Mouse (Mus musculus) embryonic facial prominence, embryonic 12.5 days (tissue): ENCODE data around the gene Msi2. TPM values are rescaled to one million over a fixed set of nuclear protein-coding genes. Genes with fewer than 3 reads are reported as not detected.

ENCODE experiments used
- ATAC-seq: fragments of 200-750 bp; cut with Nextera tagmentation; 2 replicates; pipeline ENCODE4 v1.8.0; 2017; ENCODE audit not compliant: insufficient number of reproducible peaks, insufficient read depth, low FRiP score, low TSS enrichment
- H3K27ac ChIP-seq: fragments of 300-500 bp; sonication (generic); 2 replicates; pipeline ENCODE4 v1.5.1; 2016; ENCODE audit warnings: mild to moderate bottlenecking
- H3K27me3 ChIP-seq: fragments of 300-500 bp; sonication (generic); 2 replicates; pipeline ENCODE4 v1.6.1; 2016; ENCODE audit warnings: mild to moderate bottlenecking, moderate library complexity
- H3K36me3 ChIP-seq: fragments of 300-500 bp; sonication (generic); 2 replicates; pipeline ENCODE4 v1.6.1; 2016; ENCODE audit warnings: mild to moderate bottlenecking
- H3K4me1 ChIP-seq: fragments of 300-500 bp; sonication (generic); 2 replicates; pipeline ENCODE4 v1.6.1; 2016
- H3K4me2 ChIP-seq: fragments of 300-500 bp; sonication (generic); replicated peaks from 2 replicates; pipeline ENCODE4 v1.6.1; 2016; ENCODE audit warnings: mild to moderate bottlenecking, moderate library complexity
- H3K4me3 ChIP-seq: fragments of 300-500 bp; sonication (generic); 2 replicates; pipeline ENCODE4 v1.5.1; 2016; ENCODE audit warnings: mild to moderate bottlenecking
- H3K9ac ChIP-seq: fragments of 300-500 bp; sonication (generic); 2 replicates; pipeline ENCODE4 v1.6.1; 2016; ENCODE audit warnings: mild to moderate bottlenecking, moderate library complexity
- H3K9me3 ChIP-seq: fragments of 300-500 bp; sonication (generic); 2 replicates; pipeline ENCODE4 v1.6.1; 2016; ENCODE audit warnings: mild to moderate bottlenecking, moderate library complexity
- WGBS: fragments of 180-500 bp; shearing (Covaris S2); methylation state at CpG from one replicate; pipeline ENCODE4 v1.1.7; 2016; 5-methylcytosine and 5-hydroxymethylcytosine counted together
- polyA plus RNA-seq: library from polyadenylated mRNA; unstranded; fragments of >200 nt; fragmentation: Nextera tagmentation; extraction: Ambion mirVana; gene quantifications from 2 replicates; pipeline ENCODE4 v1.2.1, GENCODE M21; 2016

Gene Msi2
- polyA plus RNA-seq, 1 experiment from 2014 or later = 22.0 TPM

DNA sequence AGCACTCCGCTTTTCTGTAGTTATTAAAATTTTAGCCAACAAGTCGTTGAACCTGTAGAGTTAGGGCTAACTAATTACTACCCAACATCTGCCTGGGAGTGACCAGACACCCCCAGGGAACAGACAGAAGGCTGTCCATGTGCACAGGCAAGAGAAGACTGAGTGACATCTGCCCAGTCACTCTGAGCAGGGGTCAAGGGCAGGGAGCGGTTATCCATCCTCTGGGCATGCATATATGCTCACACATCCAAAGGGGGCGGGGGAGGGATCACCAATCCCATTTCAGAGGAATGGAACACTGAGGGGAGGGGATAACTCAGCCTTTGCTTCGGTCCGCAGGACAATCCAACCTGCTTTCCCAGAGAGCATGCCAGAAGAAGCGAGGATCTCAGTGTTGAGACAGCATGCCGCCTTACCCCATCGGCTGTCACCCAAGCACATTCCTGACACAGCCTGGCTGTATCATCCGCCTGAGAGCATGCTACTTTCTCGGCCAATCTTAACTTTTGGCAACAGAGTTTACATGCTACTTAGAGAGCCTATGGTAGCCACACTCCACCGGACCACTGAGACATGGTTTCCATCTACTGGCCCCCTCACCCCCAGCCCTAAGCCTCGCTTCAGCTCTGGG is 179.5 kb downstream of the Msi2 start:
- Histone ChIP-seq H3K27ac (no peak overlapping the region), H3K4me3 (no peak overlapping the region), H3K4me1 (peaks cover 50% of the 10 kb centered on the region), H3K36me3 (no peaks in the 10 kb centered on the region), H3K27me3 (no peaks in the 10 kb centered on the region), H3K9ac (no peak overlapping the region), H3K4me2 (no peak overlapping the region), H3K9me3 (no peaks in the 10 kb centered on the region)
- ATAC-seq = no peak
- WGBS = 78% methylated on average over 13 of the region's 13 CpGs

DNA sequence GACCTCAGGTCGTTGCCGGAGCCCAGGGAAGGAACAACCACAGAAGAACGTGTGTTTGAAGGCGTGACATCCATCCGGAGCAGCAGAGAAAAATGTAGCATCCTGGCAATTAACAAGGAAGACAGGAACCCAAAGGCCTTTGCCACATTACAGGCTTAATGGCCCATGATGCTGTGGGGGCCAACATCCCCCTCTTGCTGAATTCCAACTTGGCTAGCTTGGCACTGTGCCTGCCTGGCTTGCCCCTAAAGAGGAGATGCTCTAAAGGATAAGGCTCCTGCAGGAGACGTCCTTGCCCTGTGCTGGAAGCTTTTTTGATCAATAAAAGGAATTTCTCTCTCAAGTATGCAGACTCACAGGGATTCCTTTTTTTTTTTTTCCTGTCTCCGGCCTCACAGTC is 181.0 kb downstream of the Msi2 start:
- Histone ChIP-seq H3K27me3 (no peaks in the 10 kb centered on the region), H3K36me3 (no peaks in the 10 kb centered on the region), H3K9ac (no peak overlapping the region), H3K9me3 (no peaks in the 10 kb centered on the region), H3K4me3 (no peak overlapping the region), H3K27ac (no peak overlapping the region), H3K4me2 (no peak overlapping the region), H3K4me1 (peaks cover 39% of the 10 kb centered on the region)
- no peak for ATAC-seq
- 81% methylated on average over 7 of the region's 7 CpGs for WGBS

DNA sequence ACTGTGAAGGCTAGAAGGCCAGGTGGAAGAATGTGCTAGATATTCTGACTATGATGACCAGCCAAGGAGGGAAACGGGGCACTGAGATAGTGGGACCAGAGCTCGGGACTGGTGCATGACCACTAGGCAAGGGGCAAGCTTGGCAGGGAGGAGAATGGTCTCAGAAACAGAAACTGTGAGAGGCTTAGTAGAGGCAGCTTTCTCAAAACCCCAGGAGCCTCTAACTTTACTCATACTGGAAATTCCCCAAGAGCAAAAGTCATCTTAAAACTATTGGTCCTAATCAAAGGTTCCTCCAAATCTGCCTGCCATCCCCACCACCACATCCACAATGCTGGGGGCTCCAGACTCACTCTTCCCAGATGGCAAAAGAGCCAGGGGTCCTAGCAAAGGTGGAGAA is 181.5 kb downstream of the Msi2 start:
- Histone ChIP-seq H3K27ac (no peak overlapping the region), H3K9me3 (no peaks in the 10 kb centered on the region), H3K4me2 (no peak overlapping the region), H3K9ac (no peak overlapping the region), H3K4me1 (peaks cover 35% of the 10 kb centered on the region), H3K36me3 (no peaks in the 10 kb centered on the region), H3K27me3 (no peaks in the 10 kb centered on the region), H3K4me3 (no peak overlapping the region)
- no peak for ATAC-seq
- 100% methylated on average over 2 of the region's 2 CpGs for WGBS

DNA sequence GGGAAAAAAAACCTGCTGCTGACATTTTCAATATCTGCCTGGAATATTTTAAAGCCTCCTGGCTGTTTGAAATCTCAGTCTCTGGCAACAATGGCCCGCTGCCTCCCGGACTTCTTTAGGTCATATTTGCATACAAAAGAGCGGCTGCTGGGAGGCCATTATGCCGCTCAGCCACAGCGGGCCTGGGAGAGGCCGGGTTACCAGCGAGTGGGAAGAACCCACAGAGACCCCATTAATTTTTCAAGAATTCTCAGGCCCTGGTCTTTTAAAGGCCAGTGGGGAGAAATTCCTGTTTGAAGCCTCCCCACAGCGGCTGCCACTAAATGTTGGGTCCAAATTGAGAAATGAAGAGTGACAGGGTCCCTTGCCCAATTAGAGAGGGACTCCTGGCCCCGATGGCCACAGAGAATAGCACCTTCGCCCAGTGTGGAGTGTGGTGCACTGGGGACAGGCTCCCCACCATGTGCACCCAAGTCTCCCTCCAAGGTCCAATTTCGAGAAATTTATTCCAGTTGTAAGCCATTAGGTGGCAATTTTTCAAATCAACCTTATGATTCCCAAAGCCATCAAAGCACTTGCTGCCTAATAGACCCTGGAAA is 183.9 kb downstream of the Msi2 start:
- Histone ChIP-seq H3K4me1 (peaks cover 43% of the 10 kb centered on the region), H3K27ac (peak overlapping the region; percentile 54; the same call in 1 of the 2 replicates), H3K27me3 (no peaks in the 10 kb centered on the region), H3K36me3 (no peaks in the 10 kb centered on the region), H3K9me3 (no peaks in the 10 kb centered on the region), H3K4me2 (no peak overlapping the region), H3K9ac (no peak overlapping the region), H3K4me3 (no peak overlapping the region)
- ATAC-seq = no peak
- WGBS = 25% methylated on average over 11 of the region's 11 CpGs

DNA sequence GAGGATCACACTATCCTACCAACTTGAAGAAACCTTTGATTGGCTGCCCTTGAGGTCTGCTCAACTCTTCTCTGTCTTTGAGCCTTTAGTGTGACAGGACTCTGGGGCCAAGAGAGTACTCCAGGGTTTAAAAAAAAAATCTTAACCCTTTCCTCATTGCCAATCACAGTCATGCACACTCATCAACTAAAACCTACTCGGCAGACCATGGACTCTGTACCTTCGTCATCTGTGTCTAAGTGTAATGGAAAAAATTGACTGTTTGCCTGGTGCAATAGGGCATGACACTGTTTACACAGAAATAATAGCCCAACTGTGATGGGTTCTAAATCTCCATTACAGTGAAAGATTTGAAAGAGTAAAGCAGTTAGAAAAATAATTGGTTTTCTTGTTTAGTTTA is 186.3 kb downstream of the Msi2 start:
- ATAC-seq = no peak
- Histone ChIP-seq H3K4me3 (no peak overlapping the region), H3K27me3 (no peaks in the 10 kb centered on the region), H3K4me1 (peaks cover 49% of the 10 kb centered on the region), H3K27ac (no peak overlapping the region), H3K9ac (no peak overlapping the region), H3K4me2 (no peak overlapping the region), H3K9me3 (no peaks in the 10 kb centered on the region), H3K36me3 (no peaks in the 10 kb centered on the region)
- 78% methylated on average over 2 of the region's 2 CpGs for WGBS

DNA sequence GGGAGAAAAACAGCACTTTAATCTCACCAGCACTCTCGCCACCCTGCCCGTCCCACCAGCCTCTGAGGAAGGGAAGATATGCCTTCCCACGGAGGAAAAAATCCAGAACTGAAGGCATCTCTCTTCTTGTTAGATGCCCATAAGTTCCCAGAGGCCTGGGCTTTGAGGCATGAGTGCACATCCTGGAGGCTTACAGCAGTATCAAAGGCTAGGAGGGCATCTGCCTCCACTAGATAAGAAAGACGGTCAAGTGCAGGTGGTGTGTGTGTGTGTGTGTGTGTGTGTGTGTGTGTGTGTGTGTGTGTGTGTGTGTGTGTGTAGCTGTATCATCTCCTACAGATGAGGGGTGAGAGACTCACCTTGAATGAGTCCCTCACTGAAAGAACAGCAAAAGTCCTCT is 188.3 kb downstream of the Msi2 start:
- Histone ChIP-seq H3K4me1 (peaks cover 63% of the 10 kb centered on the region), H3K9me3 (no peaks in the 10 kb centered on the region), H3K4me3 (no peak overlapping the region), H3K36me3 (no peaks in the 10 kb centered on the region), H3K9ac (no peak overlapping the region), H3K4me2 (no peak overlapping the region), H3K27ac (no peak overlapping the region), H3K27me3 (no peaks in the 10 kb centered on the region)
- ATAC-seq = no peak
- WGBS = 81% methylated on average over 4 of the region's 4 CpGs

DNA sequence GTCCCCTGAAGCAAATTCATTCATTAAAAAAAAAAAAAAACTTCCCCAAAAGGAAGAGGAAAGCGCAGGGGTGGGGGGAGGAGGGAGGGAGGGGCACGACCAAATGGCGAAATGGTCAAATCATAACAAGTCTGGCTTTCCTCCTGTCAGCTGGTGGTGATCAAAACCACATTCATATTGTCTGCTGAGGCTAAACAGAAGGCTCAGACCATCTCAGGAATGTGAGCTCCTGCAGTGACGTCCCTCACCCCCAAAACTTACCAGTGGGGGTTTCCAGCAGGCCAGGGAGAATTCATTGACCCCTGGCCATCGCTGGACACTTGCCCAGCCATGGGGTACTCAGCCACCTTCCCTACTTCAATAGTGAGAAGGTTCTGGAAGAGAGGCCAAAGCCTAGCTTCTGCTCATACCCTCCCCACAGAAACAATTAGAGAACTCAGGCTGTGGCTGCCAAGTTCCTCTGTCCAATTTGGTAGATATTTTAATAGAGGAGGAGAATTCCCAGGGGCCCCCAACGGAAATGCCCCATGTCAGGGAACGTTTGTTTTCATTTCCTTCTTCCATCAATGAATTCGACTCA is 189.7 kb downstream of the Msi2 start:
- H3K4me3 ChIP-seq = no peak overlapping the region
- no peak overlapping the region for H3K9ac ChIP-seq
- H3K27me3 ChIP-seq = no peaks in the 10 kb centered on the region
- peaks cover 66% of the 10 kb centered on the region for H3K4me1 ChIP-seq
- H3K9me3 ChIP-seq = no peaks in the 10 kb centered on the region
- no peak for ATAC-seq
- WGBS = 10% methylated on average over 8 of the region's 8 CpGs
- no peaks in the 10 kb centered on the region for H3K36me3 ChIP-seq
- H3K27ac ChIP-seq = peak overlapping the region; percentile 61
- 0 out of 2 replicates have a peak overlapping the region, but pooled peaks have one; percentile 3 for H3K4me2 ChIP-seq

DNA sequence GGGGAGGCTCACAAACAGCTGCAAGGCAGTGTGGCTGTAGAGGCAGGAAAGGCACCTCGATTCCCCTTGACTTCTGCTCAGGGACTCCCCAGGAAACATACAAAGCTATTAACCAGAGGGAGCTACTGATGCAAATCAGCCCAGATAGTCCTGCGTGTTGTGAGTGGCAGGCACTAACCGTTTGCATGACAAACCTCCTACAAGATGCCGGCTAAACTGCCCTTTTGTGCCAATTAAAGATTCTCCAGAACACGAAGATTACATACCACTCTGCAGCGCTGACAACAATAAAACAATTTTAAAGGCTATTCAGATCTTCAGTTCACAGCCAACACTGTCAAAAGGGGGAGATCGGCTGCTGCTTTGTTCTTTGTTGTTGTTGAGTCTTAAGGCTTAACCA is 191.6 kb downstream of the Msi2 start:
- H3K4me3 ChIP-seq = no peak overlapping the region
- no peaks in the 10 kb centered on the region for H3K27me3 ChIP-seq
- ATAC-seq = no peak
- no peak overlapping the region for H3K9ac ChIP-seq
- no peak overlapping the region for H3K4me2 ChIP-seq
- peak overlapping the region; percentile 46; the same call in 1 of the 2 replicates for H3K27ac ChIP-seq
- no peaks in the 10 kb centered on the region for H3K9me3 ChIP-seq
- no peaks in the 10 kb centered on the region for H3K36me3 ChIP-seq
- H3K4me1 ChIP-seq = peaks cover 83% of the 10 kb centered on the region
- 19% methylated on average over 7 of the region's 7 CpGs for WGBS

DNA sequence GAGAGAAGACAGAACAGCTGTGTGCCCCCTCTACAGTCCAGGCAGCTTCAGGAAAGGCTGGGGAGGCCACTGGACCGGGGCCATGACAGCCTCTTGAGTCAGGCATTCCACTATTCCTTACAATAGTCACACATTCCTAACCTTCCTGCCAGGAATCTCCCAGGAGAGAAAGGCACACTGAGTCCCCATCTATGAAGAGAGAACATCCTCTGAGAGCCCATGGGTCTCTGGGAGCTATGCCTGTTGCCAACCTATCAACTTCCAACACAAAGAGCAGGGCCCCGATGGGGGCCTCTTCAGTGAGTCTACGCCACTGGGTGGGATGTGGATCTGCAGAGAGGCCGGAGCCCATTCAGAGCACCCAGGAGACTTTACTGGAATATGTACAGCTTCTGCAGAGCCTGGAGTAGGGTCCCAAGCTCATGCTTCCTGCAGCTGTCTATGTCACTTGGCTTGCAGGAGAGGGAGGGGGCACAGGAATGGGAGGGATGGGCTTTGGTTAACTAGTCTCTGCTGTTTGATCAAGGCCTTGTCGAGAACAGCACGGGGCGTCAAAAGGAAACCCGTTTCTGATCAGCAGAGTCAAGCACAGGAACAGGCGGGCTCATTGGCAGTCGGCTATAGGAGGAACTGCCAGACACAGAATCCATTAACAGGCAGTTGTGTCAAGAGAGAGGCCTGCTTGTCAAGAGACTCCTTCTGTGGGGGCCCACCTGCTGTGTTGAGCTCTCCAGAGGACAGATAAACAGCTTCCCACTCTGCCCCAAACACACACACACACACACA is 193.3 kb downstream of the Msi2 start:
- H3K36me3 ChIP-seq = no peaks in the 10 kb centered on the region
- H3K4me1 ChIP-seq = peaks cover 90% of the 10 kb centered on the region
- 35% methylated on average over 10 of the region's 10 CpGs for WGBS
- H3K27me3 ChIP-seq = no peaks in the 10 kb centered on the region
- peak; percentile 44; the same call in 1 of the 2 replicates for ATAC-seq
- H3K9ac ChIP-seq = no peak overlapping the region; the same call in 1 of the 2 replicates
- no peak overlapping the region for H3K4me2 ChIP-seq
- H3K4me3 ChIP-seq = no peak overlapping the region
- no peaks in the 10 kb centered on the region for H3K9me3 ChIP-seq
- peak overlapping the region; percentile 82 for H3K27ac ChIP-seq

DNA sequence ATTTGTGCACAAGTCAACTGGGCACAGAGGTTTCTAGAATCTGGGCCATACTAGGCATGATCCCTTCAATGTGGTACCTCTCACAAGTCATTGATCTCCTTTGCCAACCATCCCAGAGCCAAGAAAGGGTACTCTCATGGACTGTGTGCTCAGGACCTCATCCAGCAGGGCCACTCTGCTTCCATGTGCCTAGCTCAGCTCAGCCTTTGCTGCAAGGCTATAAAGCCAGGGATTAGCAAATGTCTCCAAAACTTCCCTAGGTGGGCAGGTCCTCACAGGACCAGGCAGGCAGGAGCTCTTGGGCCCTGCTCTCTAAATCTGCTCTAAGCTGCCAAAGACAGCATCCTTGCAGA is 193.9 kb downstream of the Msi2 start:
- peaks cover 84% of the 10 kb centered on the region for H3K4me1 ChIP-seq
- H3K36me3 ChIP-seq = no peaks in the 10 kb centered on the region
- no peak overlapping the region for H3K9ac ChIP-seq
- H3K4me2 ChIP-seq = no peak overlapping the region
- H3K9me3 ChIP-seq = no peaks in the 10 kb centered on the region
- ATAC-seq = 0 out of 2 replicates have a peak, but pooled peaks have one; percentile 1
- no peak overlapping the region for H3K4me3 ChIP-seq
- H3K27me3 ChIP-seq = no peaks in the 10 kb centered on the region
- H3K27ac ChIP-seq = peak overlapping the region; percentile 82

DNA sequence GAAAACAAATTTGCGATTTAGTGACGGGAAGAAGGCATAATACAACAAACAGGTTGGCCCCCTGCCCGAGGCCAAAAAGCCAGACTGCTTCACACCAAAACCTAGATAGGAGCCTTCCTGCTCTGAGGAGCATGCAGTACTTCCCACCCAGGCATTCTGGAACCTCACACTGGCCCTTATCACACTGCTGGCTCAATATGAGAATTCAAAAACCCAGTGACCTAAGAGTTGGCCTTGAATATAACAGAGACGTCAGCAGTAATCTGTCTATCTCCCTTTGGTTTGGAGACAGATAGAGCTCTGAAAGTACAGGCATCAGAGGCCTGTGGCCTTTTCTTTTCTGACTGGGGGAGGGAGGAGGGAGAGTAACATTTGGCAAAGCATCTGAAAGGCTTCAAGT is 194.4 kb downstream of the Msi2 start:
- Histone ChIP-seq H3K4me2 (no peak overlapping the region), H3K9me3 (no peaks in the 10 kb centered on the region), H3K4me3 (no peak overlapping the region), H3K36me3 (no peaks in the 10 kb centered on the region), H3K4me1 (peaks cover 79% of the 10 kb centered on the region), H3K27me3 (no peaks in the 10 kb centered on the region), H3K9ac (no peak overlapping the region), H3K27ac (0 out of 2 replicates have a peak overlapping the region, but pooled peaks have one; percentile 82)
- WGBS = 51% methylated on average over 4 of the region's 4 CpGs
- no peak for ATAC-seq

DNA sequence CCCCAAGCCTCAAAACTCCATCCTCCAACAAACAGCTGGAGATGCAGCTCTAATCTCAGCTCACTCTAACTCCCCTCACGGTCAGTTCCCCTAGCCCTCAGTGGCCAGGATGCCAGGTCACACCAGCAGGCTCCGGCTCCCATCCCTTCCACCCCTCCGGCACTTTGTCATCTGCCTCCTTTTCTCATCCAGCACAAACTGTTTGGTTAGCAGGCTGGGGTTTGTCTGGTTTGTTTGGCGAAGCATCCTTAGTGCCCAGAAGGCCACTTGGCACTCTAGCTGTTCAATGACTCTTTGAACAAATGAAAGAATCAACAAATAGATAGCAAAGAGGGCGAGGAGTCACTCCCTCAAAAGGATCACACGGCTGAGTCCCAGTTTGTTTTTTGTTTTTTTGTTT is 194.8 kb downstream of the Msi2 start:
- Histone ChIP-seq H3K9me3 (no peaks in the 10 kb centered on the region), H3K4me1 (peaks cover 75% of the 10 kb centered on the region), H3K27me3 (no peaks in the 10 kb centered on the region), H3K9ac (no peak overlapping the region), H3K4me3 (no peak overlapping the region), H3K36me3 (no peaks in the 10 kb centered on the region), H3K4me2 (no peak overlapping the region), H3K27ac (no peak overlapping the region)
- WGBS = 76% methylated on average over 6 of the region's 6 CpGs
- no peak for ATAC-seq
